Mouse (Mus musculus): ENCODE measurements at regions not wholly inside any gene's neighbourhood (a gene's known extent, or its start where the extent isn't known, plus 50 kb on each side); places are given as distances from the start of the nearest gene placed in this dataset.

GRCm38 (mm10) chr10:117542351-117542750 is 86.9 kb upstream of the Cpm start:
- no peak overlapping the region for H3K4me2 ChIP-seq (ENCODE audit: insufficient read depth, low read depth, poor library complexity, severe bottlenecking)
- H3K9ac ChIP-seq (ENCODE audit: insufficient read depth, low read depth) = no peak overlapping the region
- no peaks in the 10 kb centered on the region for H3K9me3 ChIP-seq (replicated peaks; ENCODE audit: low read length)
- DNase-seq (ENCODE audit: extremely low read depth) = no peak
- H3K79me2 ChIP-seq (replicated peaks; ENCODE audit: control insufficient read depth, extremely low read depth, insufficient read depth, poor library complexity, severe bottlenecking) = no peaks in the 10 kb centered on the region
- TF ChIP-seq ETS1 (conservative IDR thresholded peaks at IDR 0.05; ENCODE audit: low read depth, low read length) (no peak), JUN (IDR thresholded peaks at IDR 0.05; ENCODE audit: insufficient read depth, low read depth, low read length) (no peak), SMC3 (IDR thresholded peaks at IDR 0.05; ENCODE audit: low read depth, low read length) (no peak), CHD2 (IDR thresholded peaks at IDR 0.05; ENCODE audit: low read length) (no peak), MAX (IDR thresholded peaks at IDR 0.05; ENCODE audit: low read length) (no peak), MAZ (IDR thresholded peaks at IDR 0.05; ENCODE audit: low read depth, low read length) (no peak), ZKSCAN1 (IDR thresholded peaks at IDR 0.05; ENCODE audit: borderline replicate concordance, low read depth, low read length) (no peak), USF1 (IDR thresholded peaks at IDR 0.05; ENCODE audit: low read depth, low read length) (no peak), TCF12 (IDR thresholded peaks at IDR 0.05; ENCODE audit: low read depth, low read length) (no peak), EP300 (IDR thresholded peaks at IDR 0.05; ENCODE audit: low read length) (no peak)
- in situ Hi-C loops (cut with MboI; ENCODE audit: low pct_ligation_motif_present, low pct_unique_long_range_greater_than_20kb, low sequenced_read_pairs) (no loop called here), dilution Hi-C loops (cut with MboI; ENCODE audit: extremely low pct_ligation_motif_present, extremely low pct_unique_long_range_greater_than_20kb, low sequenced_read_pairs) (no loop called here)
- H3K27ac ChIP-seq (ENCODE audit: insufficient read depth, low read depth) = no peak overlapping the region
- peaks cover 4% of the 10 kb centered on the region for H3K27me3 ChIP-seq (replicated peaks)
- no peak overlapping the region for H3K4me3 ChIP-seq (replicated peaks in 1 of 3; ENCODE audit: low read depth in 2 of 3, low read length in 2 of 3, poor library complexity in 1 of 3)
- peaks cover 2 to 10% of the 10 kb centered on the region in 2 experiments; a peak in 3 of 4 replicates for H3K4me1 ChIP-seq (ENCODE audit: control insufficient read depth in 1 of 2, insufficient read depth in 2 of 2)
- no peaks in the 10 kb centered on the region for H3K36me3 ChIP-seq (replicated peaks in 1 of 2; ENCODE audit: control insufficient read depth in 1 of 2, insufficient read depth in 1 of 2, low read length in 1 of 2)

- no peak for TF ChIP-seq ZKSCAN1 (IDR thresholded peaks at IDR 0.05; ENCODE audit: borderline replicate concordance, low read depth, low read length)
- no peak for TF ChIP-seq CHD1 (IDR thresholded peaks at IDR 0.05; ENCODE audit: low read depth, low read length)
- TF ChIP-seq MYC (IDR thresholded peaks at IDR 0.05; ENCODE audit: low read depth, low read length) = no peak
- no peak overlapping the region for H3K4me3 ChIP-seq (replicated peaks in 1 of 3; ENCODE audit: low read depth in 2 of 3, low read length in 2 of 3, poor library complexity in 1 of 3)
- no peaks in the 10 kb centered on the region for H3K79me2 ChIP-seq (replicated peaks; ENCODE audit: control insufficient read depth, extremely low read depth, insufficient read depth, poor library complexity, severe bottlenecking)
- H3K9ac ChIP-seq (ENCODE audit: insufficient read depth, low read depth) = no peak overlapping the region
- no peak overlapping the region for H3K27ac ChIP-seq (ENCODE audit: insufficient read depth, low read depth)
- H3K4me1 ChIP-seq (ENCODE audit: control insufficient read depth in 1 of 2, insufficient read depth in 2 of 2) = peaks cover 2 to 10% of the 10 kb centered on the region in 2 experiments; a peak in 3 of 4 replicates
- no peak overlapping the region for H3K4me2 ChIP-seq (ENCODE audit: insufficient read depth, low read depth, poor library complexity, severe bottlenecking)
- H3K27me3 ChIP-seq (replicated peaks) = peaks cover 4% of the 10 kb centered on the region
- dilution Hi-C loops (cut with MboI; ENCODE audit: extremely low pct_ligation_motif_present, extremely low pct_unique_long_range_greater_than_20kb, low sequenced_read_pairs) = no loop called here
- peaks cover 3% of the 10 kb centered on the region for H3K9me3 ChIP-seq (replicated peaks; ENCODE audit: low read length)
- in situ Hi-C loops (cut with MboI; ENCODE audit: low pct_ligation_motif_present, low pct_unique_long_range_greater_than_20kb, low sequenced_read_pairs) = no loop called here
- DNase-seq (ENCODE audit: extremely low read depth) = no peak
- H3K36me3 ChIP-seq (replicated peaks in 1 of 2; ENCODE audit: control insufficient read depth in 1 of 2, insufficient read depth in 1 of 2, low read length in 1 of 2) = no peaks in the 10 kb centered on the region
These were observed 87.8 kb upstream of the Cpm start for GRCm38 (mm10) chr10:117541487-117541886.

GRCm38 (mm10) chr10:117540747-117541398 is 88.4 kb upstream of the Cpm start:
- peaks cover 4% of the 10 kb centered on the region for H3K27me3 ChIP-seq (replicated peaks)
- H3K9me3 ChIP-seq (replicated peaks; ENCODE audit: low read length) = peaks cover 3% of the 10 kb centered on the region
- no peak overlapping the region for H3K4me3 ChIP-seq (replicated peaks in 1 of 3; ENCODE audit: low read depth in 2 of 3, low read length in 2 of 3, poor library complexity in 1 of 3)
- H3K4me1 ChIP-seq (ENCODE audit: control insufficient read depth in 1 of 2, insufficient read depth in 2 of 2) = peaks cover 0 to 4% of the 10 kb centered on the region in 2 experiments; a peak in 2 of 4 replicates
- no peak overlapping the region for H3K9ac ChIP-seq (ENCODE audit: insufficient read depth, low read depth)
- dilution Hi-C loops (cut with MboI; ENCODE audit: extremely low pct_ligation_motif_present, extremely low pct_unique_long_range_greater_than_20kb, low sequenced_read_pairs) = no loop called here
- DNase-seq (ENCODE audit: extremely low read depth) = no peak
- H3K4me2 ChIP-seq (ENCODE audit: insufficient read depth, low read depth, poor library complexity, severe bottlenecking) = no peak overlapping the region
- H3K27ac ChIP-seq (ENCODE audit: insufficient read depth, low read depth) = no peak overlapping the region
- no peaks in the 10 kb centered on the region for H3K36me3 ChIP-seq (replicated peaks in 1 of 2; ENCODE audit: control insufficient read depth in 1 of 2, insufficient read depth in 1 of 2, low read length in 1 of 2)
- TF ChIP-seq TBP (conservative IDR thresholded peaks at IDR 0.05; ENCODE audit: low read depth, low read length) (no peak), HCFC1 (IDR thresholded peaks at IDR 0.05; ENCODE audit: low read depth, low read length) (no peak), CTCF (conservative IDR thresholded peaks at IDR 0.05 in 1 of 2, IDR thresholded peaks at IDR 0.05 in 1 of 2; ENCODE audit: low read depth in 2 of 2, low read length in 2 of 2) (no peak), E2F4 (IDR thresholded peaks at IDR 0.05; ENCODE audit: insufficient replicate concordance, low read depth, low read length) (no peak), ZMIZ1 (IDR thresholded peaks at IDR 0.05; ENCODE audit: low read depth, low read length) (no peak)
- in situ Hi-C loops (cut with MboI; ENCODE audit: low pct_ligation_motif_present, low pct_unique_long_range_greater_than_20kb, low sequenced_read_pairs) = no loop called here
- no peaks in the 10 kb centered on the region for H3K79me2 ChIP-seq (replicated peaks; ENCODE audit: control insufficient read depth, extremely low read depth, insufficient read depth, poor library complexity, severe bottlenecking)

All from CH12.LX (cell line).